Mouse (Mus musculus) bone marrow macrophage, adult 2 months (primary cell): ENCODE data around the gene Tff3. TPM values are rescaled to one million over a fixed set of nuclear protein-coding genes. Genes with fewer than 3 reads are reported as not detected.

Source experiments
- H3K27ac ChIP-seq: 2 replicates; pipeline ENCODE4 v1.5.1; 2012; ENCODE audit warnings: low read depth, low read length; ENCODE audit not compliant: insufficient read depth
- H3K4me1 ChIP-seq: 2 replicates; pipeline ENCODE4 v1.6.1; 2012; ENCODE audit warnings: low read length; ENCODE audit not compliant: control insufficient read depth, insufficient read depth
- H3K4me3 ChIP-seq: 2 replicates; pipeline ENCODE4 v1.5.1; 2012; ENCODE audit warnings: mild to moderate bottlenecking, low read length, moderate library complexity; ENCODE audit not compliant: insufficient read depth
- CTCF ChIP-seq: IDR thresholded peaks from 2 replicates; pipeline ENCODE4 v1.5.1; 2012; ENCODE audit warnings: low read depth, mild to moderate bottlenecking, low read length, moderate library complexity
- POLR2A ChIP-seq: IDR thresholded peaks from 2 replicates; pipeline ENCODE4 v1.6.1; 2012; ENCODE audit warnings: mild to moderate bottlenecking, low read depth, low read length, borderline replicate concordance
- polyA plus RNA-seq: library from polyadenylated mRNA; stranded (reverse); fragments of >200 nt; gene quantifications from 2 replicates; pipeline ENCODE4 v1.2.4, GENCODE M21; 2012; ENCODE audit not compliant: missing spikeins, insufficient read depth, insufficient read length

Gene Tff3
- not detected in 2 replicates for polyA plus RNA-seq

- Histone ChIP-seq H3K4me1 (no peaks in the 10 kb centered on the region), H3K4me3 (no peak within 1 kb of the TSS), H3K27ac (no peak within 1 kb of the TSS)
- no peak for TF ChIP-seq CTCF
- no peak for TF ChIP-seq POLR2A
Measured at GRCm38 (mm10) chr17:31129452-31129851, at the start of gene Tff3. TSS of gene Tff3 (minus strand) at chr17:31129646.

- no peak overlapping the region for H3K4me3 ChIP-seq
- no peaks in the 10 kb centered on the region for H3K4me1 ChIP-seq
- H3K27ac ChIP-seq, result no peak overlapping the region
- TF ChIP-seq CTCF (no peak), POLR2A (no peak)
Measured at GRCm38 (mm10) chr17:31176321-31176720, 46.9 kb upstream of the Tff3 start.

GRCm38 (mm10) chr17:31169796-31170195, 40.4 kb upstream of the Tff3 start:
- Histone ChIP-seq H3K4me1 (no peaks in the 10 kb centered on the region), H3K4me3 (no peak overlapping the region), H3K27ac (no peak overlapping the region)
- no peak for TF ChIP-seq CTCF
- no peak for TF ChIP-seq POLR2A

GRCm38 (mm10) chr17:31165127-31165526, 35.7 kb upstream of the Tff3 start, which contains the start of gene Tff1:
TSS of gene Tff1 (minus strand) at chr17:31165277.
- TF ChIP-seq CTCF (no peak), POLR2A (no peak)
- no peak within 1 kb of the TSS for H3K4me3 ChIP-seq
- H3K27ac ChIP-seq, result no peak within 1 kb of the TSS
- no peaks in the 10 kb centered on the region for H3K4me1 ChIP-seq

GRCm38 (mm10) chr17:31163821-31164220, 34.4 kb upstream of the Tff3 start:
- no peak for TF ChIP-seq POLR2A
- no peak for TF ChIP-seq CTCF
- H3K27ac ChIP-seq, result no peak overlapping the region
- no peak overlapping the region for H3K4me3 ChIP-seq
- no peaks in the 10 kb centered on the region for H3K4me1 ChIP-seq

- TF ChIP-seq POLR2A, result no peak
- no peak for TF ChIP-seq CTCF
- no peak overlapping the region for H3K4me3 ChIP-seq
- H3K4me1 ChIP-seq, result no peaks in the 10 kb centered on the region
- no peak overlapping the region for H3K27ac ChIP-seq
Measured at GRCm38 (mm10) chr17:31162607-31163006, 33.2 kb upstream of the Tff3 start.

GRCm38 (mm10) chr17:31160291-31160690, 30.8 kb upstream of the Tff3 start:
- Histone ChIP-seq H3K27ac (no peak overlapping the region), H3K4me3 (no peak overlapping the region), H3K4me1 (no peaks in the 10 kb centered on the region)
- TF ChIP-seq POLR2A (no peak), CTCF (no peak)

- no peak for TF ChIP-seq POLR2A
- no peak overlapping the region for H3K4me3 ChIP-seq
- no peak overlapping the region for H3K27ac ChIP-seq
- H3K4me1 ChIP-seq, result no peaks in the 10 kb centered on the region
Measured at GRCm38 (mm10) chr17:31157921-31158320, 28.5 kb upstream of the Tff3 start.

- no peak overlapping the region for H3K27ac ChIP-seq
- TF ChIP-seq CTCF (no peak), POLR2A (no peak)
- H3K4me3 ChIP-seq, result no peak overlapping the region
- no peaks in the 10 kb centered on the region for H3K4me1 ChIP-seq
Measured at GRCm38 (mm10) chr17:31153785-31154184, 24.3 kb upstream of the Tff3 start.

- no peaks in the 10 kb centered on the region for H3K4me1 ChIP-seq
- TF ChIP-seq CTCF (no peak), POLR2A (no peak)
- no peak overlapping the region for H3K27ac ChIP-seq
- no peak overlapping the region for H3K4me3 ChIP-seq
Measured at GRCm38 (mm10) chr17:31152966-31153499, 23.6 kb upstream of the Tff3 start.

GRCm38 (mm10) chr17:31152512-31152911, 23.1 kb upstream of the Tff3 start:
- Histone ChIP-seq H3K27ac (no peak overlapping the region), H3K4me1 (no peaks in the 10 kb centered on the region), H3K4me3 (no peak overlapping the region)
- TF ChIP-seq POLR2A, result no peak
- no peak for TF ChIP-seq CTCF
